Mouse (Mus musculus) neural tube, embryonic 10.5 days (tissue): Measurements from ENCODE around the gene Hoxa13.

Experiments
- DNase-seq: peaks from one replicate; pipeline ENCODE4 v3.0.0-alpha.2; 2017; ENCODE audit warnings: low spot score; ENCODE audit errors: extremely low spot score

The Hoxa13 gene

GRCm38 (mm10) chr6:52224895-52225611, 35.6 kb downstream of the Hoxa13 start:
- DNase-seq = no peak

GRCm38 (mm10) chr6:52223939-52224760, 36.5 kb downstream of the Hoxa13 start:
- no peak for DNase-seq

GRCm38 (mm10) chr6:52222729-52223128, 38.0 kb downstream of the Hoxa13 start:
- DNase-seq = no peak

GRCm38 (mm10) chr6:52221993-52222685, 38.5 kb downstream of the Hoxa13 start:
- no peak for DNase-seq

GRCm38 (mm10) chr6:52221337-52221992, 39.2 kb downstream of the Hoxa13 start, which contains the start of gene Hoxa7:
Gene Hoxa7, minus strand, starts transcription at chr6:52221854.
- peak; percentile 97 for DNase-seq

- DNase-seq = no peak
These were observed 39.8 kb downstream of the Hoxa13 start for GRCm38 (mm10) chr6:52220865-52221310.

GRCm38 (mm10) chr6:52220003-52220864, 40.4 kb downstream of the Hoxa13 start:
- DNase-seq = no peak

GRCm38 (mm10) chr6:52219234-52219942, 41.3 kb downstream of the Hoxa13 start:
- no peak for DNase-seq

GRCm38 (mm10) chr6:52218643-52219215, 42.0 kb downstream of the Hoxa13 start:
- no peak for DNase-seq

GRCm38 (mm10) chr6:52217895-52218642, 42.6 kb downstream of the Hoxa13 start:
- DNase-seq = no peak

GRCm38 (mm10) chr6:52217459-52217768, 43.3 kb downstream of the Hoxa13 start:
- peak; percentile 93 for DNase-seq

GRCm38 (mm10) chr6:52216691-52217458, 43.8 kb downstream of the Hoxa13 start:
- DNase-seq = no peak

- DNase-seq = no peak
These were observed 44.7 kb downstream of the Hoxa13 start for GRCm38 (mm10) chr6:52215771-52216535.

GRCm38 (mm10) chr6:52215070-52215469, 45.6 kb downstream of the Hoxa13 start:
- DNase-seq = no peak

GRCm38 (mm10) chr6:52214271-52214670, 46.4 kb downstream of the Hoxa13 start:
- DNase-seq = no peak

- no peak for DNase-seq
These were observed 47.3 kb downstream of the Hoxa13 start, which contains the start of the genes Hoxa3 and Gm28308 for GRCm38 (mm10) chr6:52213119-52213986. Gene Hoxa3, minus strand, starts transcription at chr6:52213336. Gene Gm28308, minus strand, starts transcription at chr6:52213339.
